Mouse (Mus musculus) granulocyte monocyte progenitor cell, adult 5-6 weeks (primary cell): ENCODE measurements around the gene Ip6k1. TPM values are rescaled to one million over a fixed set of nuclear protein-coding genes. Genes with fewer than 3 reads are reported as not detected.
"Not testable (repeated sequence)": the region's sequence is repeated elsewhere in the genome, so short reads cannot be mapped to it uniquely, and the experiment has no call there.

Experiments
- ATAC-seq: replicated peaks from 2 replicates; pipeline ENCODE4 v1.8.0; 2016; ENCODE audit warnings: mild to moderate bottlenecking, moderate TSS enrichment, inconsistent platforms; ENCODE audit not compliant: poor library complexity, severe bottlenecking
- total RNA-seq, 2 experiments: library from RNA; stranded (forward) in 1 of 2; stranded (reverse) in 1 of 2; fragments of 200-712, 200-1000 nt in 1 of 2; fragments of >200 nt in 1 of 2; fragmentation: Nextera tagmentation in 1 of 2; gene quantifications; 2 replicates each; pipeline ENCODE4 v1.2.3; 2014 to 2017

Gene Ip6k1
- total RNA-seq, 2 experiments from 2014 or later: 27.1 to 42.7 TPM

- peak; percentile 26 for ATAC-seq
Measured at GRCm38 (mm10) chr9:107981684-107982605, 20.4 kb upstream of the Ip6k1 start.

GRCm38 (mm10) chr9:107982681-107983346 lies 19.5 kb upstream of the Ip6k1 start, which contains the start of gene Gm20661:
TSS of gene Gm20661 (plus strand) at chr9:107983058.
- ATAC-seq: peak; percentile 52

- ATAC-seq: peak; percentile 33
Measured at GRCm38 (mm10) chr9:107983421-107983890, 18.8 kb upstream of the Ip6k1 start.

- no peak for ATAC-seq
Measured at GRCm38 (mm10) chr9:107984052-107984753, 18.1 kb upstream of the Ip6k1 start.

- no peak for ATAC-seq
Measured at GRCm38 (mm10) chr9:107984754-107985055, 17.6 kb upstream of the Ip6k1 start.

- ATAC-seq: peak; percentile 41
Measured at GRCm38 (mm10) chr9:107985131-107986119, 16.9 kb upstream of the Ip6k1 start, which contains the start of gene Inka1. TSS of gene Inka1 (minus strand) at chr9:107985879.

GRCm38 (mm10) chr9:107986376-107986775 lies 15.9 kb upstream of the Ip6k1 start:
- peak; percentile 27 for ATAC-seq

GRCm38 (mm10) chr9:107987950-107988349 lies 14.4 kb upstream of the Ip6k1 start:
- ATAC-seq: no peak

- ATAC-seq: no peak
Measured at GRCm38 (mm10) chr9:107992197-107992596, 10.1 kb upstream of the Ip6k1 start, which contains the start of gene Cdhr4. TSS of gene Cdhr4 (plus strand) at chr9:107992497.

- ATAC-seq: no peak
Measured at GRCm38 (mm10) chr9:107993013-107993412, 9.3 kb upstream of the Ip6k1 start.

GRCm38 (mm10) chr9:107994464-107994863 lies 7.8 kb upstream of the Ip6k1 start:
- peak; percentile 52; the same call in 1 of the 2 replicates for ATAC-seq

GRCm38 (mm10) chr9:107995513-107995912 lies 6.8 kb upstream of the Ip6k1 start:
- ATAC-seq: no peak

GRCm38 (mm10) chr9:107996049-107996448 lies 6.3 kb upstream of the Ip6k1 start, which contains the start of gene Gm20662:
TSS of gene Gm20662 (plus strand) at chr9:107996349.
- no peak for ATAC-seq

GRCm38 (mm10) chr9:108002778-108003530 lies 653 bp downstream of the Ip6k1 start:
- 0 out of 2 replicates have a peak, but pooled peaks have one; percentile 0 for ATAC-seq

GRCm38 (mm10) chr9:108003531-108003890 lies 1.2 kb downstream of the Ip6k1 start:
- ATAC-seq: no peak

GRCm38 (mm10) chr9:108008041-108008440 lies 5.7 kb downstream of the Ip6k1 start:
- no peak for ATAC-seq

GRCm38 (mm10) chr9:108010385-108010784 lies 8.1 kb downstream of the Ip6k1 start:
- ATAC-seq: no peak

GRCm38 (mm10) chr9:108013577-108013976 lies 11.3 kb downstream of the Ip6k1 start:
- not testable (repeated sequence) for ATAC-seq

- no peak for ATAC-seq
Measured at GRCm38 (mm10) chr9:108017127-108017526, 14.8 kb downstream of the Ip6k1 start.
